In genomic region chr1:185969231-185969630, GRCm38 (mm10) we compare ENCODE assay signal across 10 mouse cellular contexts.
DNase-seq lines count a peak whose midpoint lies in the region; ATAC-seq lines count a peak whose summit lies in the region.
"Had no signal": no experiment of that assay in that cellular context is flagged by ENCODE, and none has a peak within 500 bp of the region (broad histone marks: within the 10 kb centered on the region; RNA-seq: fewer than 3 reads in every experiment).

No protein-coding gene starts in this region.

- no peak for ATAC-seq in forebrain, embryonic 14.5 days
- no peak for ATAC-seq in forebrain, embryonic 16.5 days
- peak; percentile 93 for ATAC-seq in lung, embryonic 16.5 days (ENCODE audit: low read depth)
- ATAC-seq in hindbrain, embryonic 13.5 days (ENCODE audit: low FRiP score) = no peak

- H3K4me3 ChIP-seq in forebrain, embryonic 14.5 days (ENCODE audit: low read depth, low read length) = no peak overlapping the region
- H3K4me3 ChIP-seq in forebrain, embryonic 16.5 days (replicated peaks; ENCODE audit: low read length) = no peak overlapping the region
- H3K4me3 ChIP-seq in lung, embryonic 16.5 days (ENCODE audit: low read length) = no peak overlapping the region
- no peak overlapping the region for H3K4me3 ChIP-seq in hindbrain, embryonic 13.5 days

- no peak overlapping the region for H3K27ac ChIP-seq in forebrain, embryonic 14.5 days (ENCODE audit: low read depth, low read length)
- H3K27ac ChIP-seq in forebrain, embryonic 16.5 days (ENCODE audit: low read length) = no peak overlapping the region
- peak overlapping the region; percentile 62 for H3K27ac ChIP-seq in lung, embryonic 16.5 days (ENCODE audit: low read length)
- H3K27ac ChIP-seq in hindbrain, embryonic 13.5 days = no peak overlapping the region
- H3K27ac ChIP-seq: liver, embryonic 14.5 days had no signal

- H3K4me1 ChIP-seq in forebrain, embryonic 14.5 days (ENCODE audit: control insufficient read depth, insufficient read depth, low read length) = no peaks in the 10 kb centered on the region
- no peaks in the 10 kb centered on the region for H3K4me1 ChIP-seq in forebrain, embryonic 16.5 days (replicated peaks; ENCODE audit: control insufficient read depth, insufficient read depth, low read length)
- H3K4me1 ChIP-seq in lung, embryonic 16.5 days (replicated peaks; ENCODE audit: control insufficient read depth, insufficient read depth, low read length) = peaks cover 4% of the 10 kb centered on the region; the same call in 1 of the 2 replicates
- H3K4me1 ChIP-seq in hindbrain, embryonic 13.5 days (replicated peaks) = 0 out of 2 replicates have a peak, but pooled peaks cover 4% of the 10 kb centered on the region

- WGBS in forebrain, embryonic 14.5 days = 38% methylated on average over 2 of the region's 2 CpGs
- 16% methylated on average over 2 of the region's 2 CpGs for WGBS in forebrain, embryonic 16.5 days
- WGBS in lung, embryonic 16.5 days = 30% methylated on average over 2 of the region's 2 CpGs
- WGBS in hindbrain, embryonic 13.5 days = 19% methylated on average over 2 of the region's 2 CpGs

- H3K4me2 ChIP-seq in forebrain, embryonic 14.5 days (ENCODE audit: low read length) = no peak overlapping the region
- no peak overlapping the region for H3K4me2 ChIP-seq in forebrain, embryonic 16.5 days (ENCODE audit: low read length)
- H3K4me2 ChIP-seq in lung, embryonic 16.5 days (ENCODE audit: low read depth, low read length) = no peak overlapping the region
- H3K4me2 ChIP-seq in hindbrain, embryonic 13.5 days = no peak overlapping the region

- no peaks in the 10 kb centered on the region for H3K36me3 ChIP-seq in forebrain, embryonic 14.5 days (ENCODE audit: control insufficient read depth, insufficient read depth, low read length)
- H3K36me3 ChIP-seq in forebrain, embryonic 16.5 days (ENCODE audit: control insufficient read depth, insufficient read depth) = no peaks in the 10 kb centered on the region
- H3K36me3 ChIP-seq in lung, embryonic 16.5 days (ENCODE audit: control insufficient read depth, insufficient read depth, low read length) = no peaks in the 10 kb centered on the region
- H3K36me3 ChIP-seq in hindbrain, embryonic 13.5 days = no peaks in the 10 kb centered on the region

- no peak overlapping the region for H3K9ac ChIP-seq in forebrain, embryonic 14.5 days (ENCODE audit: low read length)
- no peak overlapping the region for H3K9ac ChIP-seq in forebrain, embryonic 16.5 days (replicated peaks; ENCODE audit: low read depth, low read length)
- H3K9ac ChIP-seq in lung, embryonic 16.5 days (ENCODE audit: low read length) = no peak overlapping the region
- H3K9ac ChIP-seq in hindbrain, embryonic 13.5 days = no peak overlapping the region
- H3K9ac ChIP-seq: liver, embryonic 14.5 days had no signal

- no peaks in the 10 kb centered on the region for H3K9me3 ChIP-seq in forebrain, embryonic 14.5 days (replicated peaks; ENCODE audit: control insufficient read depth, low read length)
- H3K9me3 ChIP-seq in forebrain, embryonic 16.5 days (ENCODE audit: control insufficient read depth, low read length) = no peaks in the 10 kb centered on the region
- H3K9me3 ChIP-seq in lung, embryonic 16.5 days (ENCODE audit: control insufficient read depth, low read length) = no peaks in the 10 kb centered on the region
- no peaks in the 10 kb centered on the region for H3K9me3 ChIP-seq in hindbrain, embryonic 13.5 days

- DNase-seq in forebrain, embryonic 14.5 days (ENCODE audit: low spot score) = peak; percentile 24
- DNase-seq in embryo, embryonic 11 days = peak; percentile 36
- peak; percentile 13 for DNase-seq in kidney, adult 11 months
- no peak for DNase-seq in frontal cortex, postnatal 25 days (ENCODE audit: low spot score in 2 of 2)
- DNase-seq in left cerebral cortex, adult 8-10 months (ENCODE audit: low spot score in 2 of 2) = no peak
- DNase-seq: adrenal gland, adult 8-10 months had no signal

- no peaks in the 10 kb centered on the region for H3K27me3 ChIP-seq in forebrain, embryonic 14.5 days (replicated peaks; ENCODE audit: control insufficient read depth, insufficient read depth, low read length)
- H3K27me3 ChIP-seq in forebrain, embryonic 16.5 days (replicated peaks; ENCODE audit: control insufficient read depth, insufficient read depth, low read length) = no peaks in the 10 kb centered on the region
- H3K27me3 ChIP-seq in lung, embryonic 16.5 days (ENCODE audit: control insufficient read depth, insufficient read depth, low read depth, low read length) = no peaks in the 10 kb centered on the region
- H3K27me3 ChIP-seq in hindbrain, embryonic 13.5 days = no peaks in the 10 kb centered on the region

Comparison
In these comparisons a context has a peak if more than half of its experiments do, and no peak if none do; other contexts are left out.
1. DNase-seq: peak in forebrain, embryonic 14.5 days (single experiment), embryo, embryonic 11 days (single experiment) and kidney, adult 11 months (single experiment); none in frontal cortex, postnatal 25 days (0 of 2) and left cerebral cortex, adult 8-10 months (0 of 2).